Mouse (Mus musculus): ENCODE results near the gene Maml2. TPM values are rescaled to one million over a fixed set of nuclear protein-coding genes. Genes with fewer than 3 reads are reported as not detected.

Gene Maml2
- total RNA-seq, 2 experiments from 2014 or later: 5.5 to 6.2 TPM

DNA sequence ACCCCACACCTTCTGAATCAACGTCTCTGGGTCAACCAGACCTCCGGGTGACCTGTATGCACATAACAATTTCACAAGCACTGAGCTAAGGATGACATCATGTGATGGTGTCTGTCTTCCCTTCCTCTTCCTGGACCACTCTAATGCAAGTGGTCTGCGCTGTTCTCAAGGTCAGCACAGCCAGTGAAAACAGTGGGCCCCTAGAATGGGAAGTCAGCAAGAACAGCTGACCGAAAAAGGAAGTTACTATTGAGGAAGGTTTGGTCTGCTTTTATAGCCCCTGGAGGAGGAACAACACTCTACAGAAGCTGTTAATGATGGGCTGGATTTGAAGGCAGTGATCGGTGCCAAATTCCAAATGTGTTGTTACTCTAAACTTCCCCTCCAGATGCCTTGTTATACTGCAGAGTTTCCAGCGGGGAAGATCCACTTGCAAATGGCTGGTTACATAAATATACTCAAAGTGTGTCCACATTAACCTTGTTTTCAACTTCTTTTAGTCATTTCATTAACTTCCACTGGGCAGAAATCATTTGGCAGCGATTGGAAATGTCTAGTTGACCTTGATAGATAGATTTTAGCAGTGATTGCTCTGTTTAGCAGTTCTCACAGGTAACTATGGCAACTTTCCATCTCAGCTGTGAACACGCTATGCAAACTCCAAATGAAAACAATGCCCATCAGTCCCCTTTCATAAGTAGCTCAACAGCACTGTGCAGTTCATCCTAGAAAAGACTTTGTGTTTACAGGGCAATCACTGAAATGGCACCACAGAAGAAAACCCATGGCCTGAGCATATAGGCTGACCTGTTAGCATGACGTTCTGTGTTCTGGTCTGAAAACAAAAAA is 289.6 kb downstream of the Maml2 start:
- peak; percentile 24 to 85 for DNase-seq (ENCODE audit: low spot score in 2 of 2)
- intact Hi-C loops (cut with DNase I): no loop called here

DNA sequence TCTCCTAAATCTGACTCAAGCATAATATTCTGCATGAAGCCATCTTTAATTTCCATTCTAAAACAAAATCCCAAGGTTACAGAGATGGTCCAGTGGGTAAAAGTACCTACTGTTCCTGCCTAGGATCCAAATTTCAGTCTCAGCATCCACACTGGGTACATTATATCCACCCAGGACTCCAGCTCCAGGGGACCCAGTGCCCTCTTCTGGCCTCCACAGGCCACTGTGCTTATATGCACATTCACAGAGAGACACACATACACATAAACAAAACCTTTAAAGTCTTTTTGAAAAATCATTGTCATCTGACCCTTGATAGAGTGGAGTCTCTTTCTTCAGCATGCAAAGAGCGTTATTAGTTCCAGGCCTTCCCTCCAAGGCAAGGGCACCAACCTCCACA is 291.0 kb downstream of the Maml2 start:
- intact Hi-C loops (cut with DNase I): no loop called here
- no peak for DNase-seq (ENCODE audit: low spot score in 2 of 2)

DNA sequence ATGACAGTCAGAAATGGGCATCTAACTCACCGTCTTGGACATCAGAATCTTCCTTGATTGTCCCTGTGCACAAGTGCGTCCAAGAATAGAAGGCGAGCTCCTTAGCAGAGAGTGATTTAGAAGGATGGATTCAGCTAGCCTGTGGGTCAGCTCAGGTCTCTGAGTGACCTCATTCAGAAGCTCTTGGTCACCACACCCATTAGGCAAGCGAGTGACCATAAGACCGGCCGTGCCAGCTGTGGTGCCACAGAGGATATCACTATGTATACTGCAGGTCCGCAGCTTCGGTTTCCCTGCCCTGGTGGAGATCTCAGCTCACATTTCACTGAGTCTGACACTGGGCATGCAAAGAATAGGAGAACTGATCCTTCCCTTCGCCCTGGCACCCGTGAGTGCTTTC is 294.9 kb downstream of the Maml2 start:
- DNase-seq (ENCODE audit: low spot score in 2 of 2): no peak
- intact Hi-C loops (cut with DNase I): no loop called here

- DNase-seq (ENCODE audit: low spot score in 2 of 2): no peak
- intact Hi-C loops (cut with DNase I): no loop called here
These were observed 300.0 kb downstream of the Maml2 start for GRCm38 (mm10) chr9:13597736-13598135.

- no peak for DNase-seq (ENCODE audit: low spot score in 2 of 2)
- intact Hi-C loops (cut with DNase I): no loop called here
These were observed 301.0 kb downstream of the Maml2 start for GRCm38 (mm10) chr9:13598596-13599333.

- intact Hi-C loops (cut with DNase I): no loop called here
- DNase-seq (ENCODE audit: low spot score in 2 of 2): no peak
These were observed 301.5 kb downstream of the Maml2 start for GRCm38 (mm10) chr9:13599334-13599614.

GRCm38 (mm10) chr9:13599800-13600199 is 302.0 kb downstream of the Maml2 start:
- no peak for DNase-seq (ENCODE audit: low spot score in 2 of 2)
- intact Hi-C loops (cut with DNase I): no loop called here

DNA sequence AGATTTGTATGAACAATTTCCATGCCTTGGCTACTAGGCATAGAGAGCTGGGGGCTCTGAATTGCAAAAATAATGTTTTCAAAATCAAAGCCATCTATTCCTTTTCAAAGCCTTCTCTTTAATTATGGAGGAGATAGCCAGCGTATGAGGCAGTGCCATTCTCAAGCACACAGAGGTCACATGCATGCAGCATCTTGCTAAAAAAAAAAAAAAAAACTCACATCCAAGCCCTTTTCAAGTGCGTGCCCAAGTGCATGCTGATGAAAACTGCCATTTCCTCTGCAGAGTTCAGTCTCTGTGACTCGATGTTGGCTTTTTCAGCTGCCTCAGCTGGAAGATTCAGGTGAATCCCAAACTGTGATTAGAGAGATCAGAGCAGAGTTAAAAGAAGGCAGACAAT is 304.0 kb downstream of the Maml2 start:
- no peak for DNase-seq (ENCODE audit: low spot score in 2 of 2)
- intact Hi-C loops (cut with DNase I): no loop called here

GRCm38 (mm10) chr9:13603533-13604143 is 305.9 kb downstream of the Maml2 start:
- intact Hi-C loops (cut with DNase I): no loop called here
- DNase-seq (ENCODE audit: low spot score in 2 of 2): no peak

- intact Hi-C loops (cut with DNase I): no loop called here
- DNase-seq (ENCODE audit: low spot score in 2 of 2): no peak
These were observed 309.9 kb downstream of the Maml2 start for GRCm38 (mm10) chr9:13607609-13608185.

DNA sequence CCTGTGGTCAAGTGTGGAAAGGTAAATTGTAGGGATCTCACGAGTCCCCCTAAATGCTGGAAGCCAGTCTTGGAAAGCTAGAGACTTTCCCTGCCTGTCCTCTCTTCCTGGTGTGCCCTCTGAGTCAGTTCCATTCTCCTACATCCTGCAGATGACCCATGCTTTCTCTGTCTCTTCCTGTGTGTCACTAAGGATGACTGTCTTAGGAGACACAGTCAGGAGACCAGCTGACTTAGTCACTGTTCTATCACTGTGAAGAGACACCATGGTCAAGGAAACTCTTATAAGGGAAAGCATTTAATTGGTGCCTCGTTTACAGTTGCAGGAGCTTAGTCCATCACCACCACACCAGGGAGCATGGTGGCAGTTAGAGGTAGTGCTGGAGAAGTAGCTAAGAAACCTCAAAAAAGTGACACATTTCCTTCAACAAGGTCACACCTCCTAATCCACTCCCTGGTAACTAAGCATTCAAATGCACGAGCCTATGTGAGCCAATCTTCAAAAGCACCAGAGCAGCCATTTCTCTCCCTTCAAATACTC is 310.8 kb downstream of the Maml2 start:
- intact Hi-C loops (cut with DNase I): no loop called here
- no peak for DNase-seq (ENCODE audit: low spot score in 2 of 2)

DNA sequence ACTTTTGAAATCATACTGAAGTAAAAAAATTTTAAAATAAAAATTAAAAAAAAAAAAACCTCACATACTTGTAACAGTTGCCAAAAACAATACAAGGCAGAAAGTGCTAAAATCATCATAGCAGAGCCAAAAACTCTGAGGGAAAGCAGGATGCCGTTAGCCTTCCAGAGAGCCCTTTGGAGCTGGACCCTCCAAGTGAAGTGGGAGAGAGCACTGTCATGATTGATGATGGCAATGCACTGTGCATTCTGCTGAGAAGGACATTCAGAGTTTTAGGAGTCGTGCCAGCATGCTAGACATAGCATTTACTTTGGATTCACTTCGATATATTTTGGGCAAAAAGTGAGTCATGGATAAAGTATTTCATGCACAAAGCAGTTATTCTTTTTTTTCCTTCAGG is 313.8 kb downstream of the Maml2 start:
- intact Hi-C loops (cut with DNase I): no loop called here
- DNase-seq (ENCODE audit: low spot score in 2 of 2): peak in 1 of 2 experiments; percentile 42

GRCm38 (mm10) chr9:13612371-13612770 is 314.6 kb downstream of the Maml2 start:
- intact Hi-C loops (cut with DNase I): no loop called here
- DNase-seq (ENCODE audit: low spot score in 2 of 2): no peak

- intact Hi-C loops (cut with DNase I): no loop called here
- DNase-seq (ENCODE audit: low spot score in 2 of 2): no peak
These were observed 315.8 kb downstream of the Maml2 start for GRCm38 (mm10) chr9:13613325-13614268.

DNA sequence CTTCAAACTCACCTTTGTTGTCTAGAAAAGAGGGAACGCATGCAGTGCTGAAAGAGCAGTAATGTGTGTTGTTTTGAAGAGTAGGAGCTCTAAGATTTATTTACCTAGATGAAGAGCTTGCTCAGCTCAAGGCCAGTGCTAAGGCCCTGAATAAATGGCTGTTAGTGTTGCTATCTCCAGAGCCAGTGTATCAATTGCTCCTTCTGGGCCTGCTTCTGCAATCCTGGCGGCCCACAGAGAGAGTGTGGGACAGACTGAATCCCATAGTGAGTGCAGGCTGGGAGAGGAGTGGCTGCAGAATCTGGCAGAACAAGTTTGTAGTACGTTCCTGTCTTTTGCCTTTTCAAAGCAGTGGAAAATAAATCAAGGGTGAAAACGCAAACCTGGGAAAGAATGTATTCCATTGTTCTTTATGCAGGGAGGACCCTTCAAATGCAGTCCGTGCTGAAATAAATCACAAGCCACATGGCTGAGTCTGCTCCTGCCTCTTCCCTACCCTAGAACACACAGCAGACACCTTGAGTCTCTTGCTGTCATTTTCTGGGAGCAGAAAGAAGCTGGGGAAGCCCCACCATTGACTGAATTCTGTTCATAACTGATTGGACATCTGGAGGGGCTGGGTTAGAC is 318.7 kb downstream of the Maml2 start:
- intact Hi-C loops (cut with DNase I): no loop called here
- no peak for DNase-seq (ENCODE audit: low spot score in 2 of 2)

- intact Hi-C loops (cut with DNase I): no loop called here
- no peak for DNase-seq (ENCODE audit: low spot score in 2 of 2)
These were observed 323.0 kb downstream of the Maml2 start for GRCm38 (mm10) chr9:13620794-13621193.

GRCm38 (mm10) chr9:13621941-13622340 is 324.2 kb downstream of the Maml2 start:
- intact Hi-C loops (cut with DNase I): no loop called here
- no peak for DNase-seq (ENCODE audit: low spot score in 2 of 2)

- no peak for DNase-seq (ENCODE audit: low spot score in 2 of 2)
- intact Hi-C loops (cut with DNase I): no loop called here
These were observed 324.7 kb downstream of the Maml2 start for GRCm38 (mm10) chr9:13622426-13622825.
